Mouse (Mus musculus) adrenal gland, postnatal 36 days (tissue): ENCODE results near the gene Dnaaf3. TPM values are rescaled to one million over a fixed set of nuclear protein-coding genes. Genes with fewer than 3 reads are reported as not detected.
"Not testable (repeated sequence)": the region's sequence is repeated elsewhere in the genome, so short reads cannot be mapped to it uniquely, and the experiment has no call there.

Source experiments
- DNase-seq, 2 experiments: peaks; one replicate each; pipeline ENCODE4 v3.0.0; 2021; ENCODE audit warnings: mixed read lengths in 1 of 2
- long read RNA-seq, 2 experiments: library from polyadenylated mRNA; stranded (forward); transcript quantifications; one replicate each; pipeline ENCODE4 v2.0.0; 2021; ENCODE audit warnings: borderline sequencing depth in 2 of 2
- total RNA-seq, 2 experiments: library from RNA; stranded (reverse); gene quantifications; 2 replicates each; pipeline ENCODE4 v1.2.3; 2021

The Dnaaf3 gene
- total RNA-seq, result 1 to 10 TPM in 1 of 2 experiments, under 1 TPM in 1; 0.70 to 1.2 TPM
- long read RNA-seq, experiment 1, result 0 reads
- long read RNA-seq, experiment 2, result 0 reads

GRCm38 (mm10) chr7:4532005-4532729 lies at the start of gene Dnaaf3:
Gene Dnaaf3, minus strand, starts transcription at chr7:4532453.
- DNase-seq, result peak; percentile 83 to 84

DNA sequence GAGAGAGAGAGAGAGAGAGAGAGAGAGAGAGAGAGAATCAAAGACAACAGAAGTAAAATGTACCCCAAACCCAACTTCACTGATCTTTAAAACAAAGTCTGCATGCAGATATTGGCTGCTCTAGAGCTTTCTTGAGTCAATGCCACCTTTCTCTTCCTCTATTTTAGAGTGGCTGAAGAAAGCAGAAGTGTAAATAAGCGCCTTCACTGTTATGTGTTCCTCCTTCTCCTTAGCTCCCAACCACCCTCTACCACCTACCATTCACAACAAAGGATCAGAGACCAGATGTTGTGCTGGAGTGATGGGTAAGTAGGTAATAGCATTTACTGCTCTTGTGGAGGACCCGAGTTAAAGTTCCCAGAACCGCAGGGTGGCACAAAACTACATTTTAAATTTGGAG lies 49.2 kb upstream of the Dnaaf3 start:
- DNase-seq, result not testable (repeated sequence)

GRCm38 (mm10) chr7:4572361-4572760 lies 40.1 kb upstream of the Dnaaf3 start:
- DNase-seq, result not testable (repeated sequence)

GRCm38 (mm10) chr7:4562660-4563059 lies 30.4 kb upstream of the Dnaaf3 start:
- DNase-seq, result no peak

GRCm38 (mm10) chr7:4557167-4557560 lies 24.9 kb upstream of the Dnaaf3 start:
- no peak for DNase-seq

DNA sequence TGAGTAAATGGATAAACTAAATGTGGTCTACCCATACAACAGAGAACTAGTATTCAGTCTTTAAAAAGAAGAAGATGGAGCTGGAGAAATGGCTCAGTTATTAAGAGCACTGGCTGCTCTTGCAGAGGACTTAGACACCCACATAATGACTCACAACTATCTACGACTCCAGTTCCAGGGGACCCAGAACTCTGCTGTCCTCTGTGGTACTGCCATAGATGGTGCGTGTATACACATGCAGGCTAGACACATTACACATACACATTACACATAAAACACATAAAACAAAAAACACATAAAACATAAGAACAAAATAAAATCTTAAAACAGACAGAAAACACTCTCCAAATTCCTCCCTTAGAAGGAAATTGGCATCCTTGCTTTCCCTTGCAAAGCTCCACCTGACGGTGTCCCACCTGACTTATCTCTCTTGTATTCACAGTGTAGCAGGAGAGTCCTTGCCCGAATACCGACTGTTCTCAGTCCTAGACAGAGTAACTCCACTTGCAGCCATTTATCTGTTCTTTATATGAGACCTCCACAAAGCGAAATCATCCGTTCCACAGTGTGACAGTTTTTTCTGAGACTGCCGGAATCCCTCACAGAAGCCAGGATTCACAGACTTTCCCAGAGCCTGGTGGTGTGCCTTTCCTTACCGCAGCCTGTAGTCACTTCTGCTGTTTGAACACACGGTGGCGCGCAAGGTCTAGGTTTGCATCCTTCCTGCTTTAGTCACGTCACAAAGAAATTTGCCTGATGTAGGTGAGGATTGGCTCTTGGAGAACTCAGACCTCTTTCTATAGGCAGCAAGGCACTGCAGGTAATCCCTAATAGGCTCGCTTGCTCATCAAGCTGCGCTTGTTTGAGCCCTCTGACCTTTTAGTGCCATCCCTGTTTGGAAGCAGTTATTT lies 24.3 kb upstream of the Dnaaf3 start:
- DNase-seq, result peak; percentile 73 to 77

DNA sequence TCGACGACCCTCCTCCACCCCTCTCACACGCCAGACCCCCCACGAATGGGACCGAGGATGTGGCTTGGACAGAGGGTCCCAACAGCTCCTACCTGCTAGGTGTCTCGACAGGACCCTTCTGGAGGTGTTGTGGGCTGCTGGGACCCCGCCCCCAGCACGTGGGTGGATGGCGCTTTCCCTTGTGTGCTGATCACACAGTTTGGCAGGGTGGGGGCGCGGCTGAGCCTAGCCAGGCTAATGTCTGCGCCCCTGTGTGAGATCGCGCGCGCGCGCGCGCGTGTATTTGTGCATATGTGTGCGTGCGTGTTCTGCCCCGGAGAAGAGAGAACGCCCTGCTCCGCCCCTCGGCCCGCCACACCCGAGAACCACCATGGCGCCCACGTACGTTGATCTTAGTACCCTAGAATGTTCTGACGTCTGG lies 15.0 kb upstream of the Dnaaf3 start, which contains the start of gene Syt5:
Gene Syt5 (minus strand): TSS at position 321 of the 421 bp plus-strand sequence.
- no peak for DNase-seq

DNA sequence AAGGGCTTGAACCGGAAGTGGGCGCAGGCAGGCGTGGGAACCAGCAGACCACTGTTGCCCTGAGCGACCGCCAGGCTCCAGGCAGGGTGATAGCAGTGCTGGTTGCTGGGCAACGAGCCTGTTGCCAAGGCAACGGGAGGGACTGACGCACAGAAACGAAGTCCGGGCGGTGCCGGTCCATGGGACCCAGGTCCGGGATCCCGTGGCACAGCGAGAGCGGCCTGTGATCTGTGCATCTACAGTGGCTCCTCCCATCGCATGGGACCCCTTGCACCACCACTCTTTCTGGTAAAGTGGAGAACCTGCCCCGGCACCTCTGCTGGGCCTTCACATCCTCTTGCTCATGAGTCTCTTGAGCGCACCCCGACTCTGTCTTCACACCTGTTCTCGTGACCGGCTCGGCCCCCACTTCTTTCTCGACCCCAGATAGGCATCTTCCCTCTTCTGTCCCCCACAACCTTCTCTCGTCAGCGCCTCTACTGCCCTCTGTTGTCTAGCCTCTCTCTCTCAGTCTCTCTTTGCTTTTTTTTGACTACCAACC lies 14.4 kb upstream of the Dnaaf3 start:
- DNase-seq, result peak; percentile 75

DNA sequence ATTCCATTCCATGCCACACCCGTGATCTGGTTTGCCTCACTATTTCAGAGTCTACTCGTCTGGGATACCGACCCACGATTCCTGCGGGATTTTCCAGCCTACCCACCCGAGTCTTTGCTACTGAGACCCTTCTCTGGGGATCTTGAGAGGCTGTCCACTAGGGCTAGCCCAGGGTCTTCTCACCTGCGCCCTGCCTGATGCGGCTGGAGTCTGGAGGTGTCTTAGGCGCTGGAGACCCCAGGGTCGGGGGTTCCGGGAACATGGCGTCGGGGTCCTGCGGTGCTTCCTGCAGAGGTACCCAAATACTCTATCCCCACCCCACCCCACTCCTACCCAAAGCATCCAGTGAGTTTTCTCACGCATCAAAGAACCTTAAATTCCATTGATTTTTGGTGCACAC lies 13.8 kb upstream of the Dnaaf3 start:
- DNase-seq, result no peak

DNA sequence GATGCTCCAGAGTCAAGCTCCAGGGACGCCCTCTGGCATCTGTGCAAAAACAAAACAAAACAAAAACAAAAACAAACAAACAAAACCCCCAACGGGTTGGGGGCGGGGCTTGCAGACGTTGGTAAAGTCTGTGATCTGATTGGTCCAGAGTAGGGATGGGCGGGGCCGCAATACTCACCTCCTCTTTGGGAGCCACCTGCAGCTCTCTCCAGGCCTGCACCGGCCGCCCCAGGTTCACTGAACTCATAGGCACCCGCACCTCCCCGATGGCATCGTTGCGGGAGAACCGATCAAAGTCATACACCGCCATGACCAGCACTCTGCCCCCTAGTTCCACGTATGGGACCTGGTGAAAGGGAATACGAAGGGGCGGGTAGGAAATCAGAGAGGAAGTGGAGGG lies 9.8 kb upstream of the Dnaaf3 start:
- DNase-seq, result no peak

DNA sequence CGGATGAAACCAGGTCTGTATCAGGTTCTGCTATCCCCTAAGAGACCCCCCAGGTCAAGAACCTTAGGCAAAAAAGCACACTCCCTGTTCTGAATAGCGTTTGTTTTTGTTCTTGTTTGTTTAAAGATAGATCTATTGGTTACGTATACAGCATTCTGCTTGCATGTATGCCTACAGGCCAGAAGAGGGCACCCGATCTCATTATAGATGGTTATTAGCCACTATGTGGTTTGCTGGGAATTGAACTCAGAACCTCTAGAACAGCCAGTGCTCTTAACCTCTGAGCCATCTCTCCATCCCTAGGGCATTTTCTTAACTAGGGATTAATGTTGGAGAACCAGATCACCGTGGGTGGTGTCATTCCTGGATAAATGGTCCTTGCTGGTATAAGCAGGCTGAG lies 9.1 kb upstream of the Dnaaf3 start:
- DNase-seq, result no peak

GRCm38 (mm10) chr7:4539019-4539418 lies 6.8 kb upstream of the Dnaaf3 start:
- no peak for DNase-seq

GRCm38 (mm10) chr7:4537181-4537580 lies 4.9 kb upstream of the Dnaaf3 start:
- DNase-seq, result no peak

DNA sequence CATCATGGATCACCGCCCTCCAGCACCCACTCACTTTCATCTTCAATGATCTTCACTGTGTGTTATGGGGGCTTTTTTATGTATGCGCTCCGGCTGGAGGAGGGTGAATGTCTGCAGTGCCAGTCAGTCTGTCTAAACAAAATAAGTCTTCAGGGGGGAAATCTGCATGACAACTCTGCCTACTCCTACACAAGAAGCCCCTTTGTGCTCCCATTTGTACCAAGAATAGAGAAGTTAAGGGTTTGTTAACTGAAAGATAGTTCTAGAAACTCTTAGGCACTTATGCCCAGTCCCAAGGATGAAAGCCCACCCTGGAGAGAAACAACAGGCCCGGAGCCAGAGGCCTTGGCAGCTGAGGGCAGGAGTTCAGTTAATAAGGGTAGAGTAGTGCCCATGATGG lies 4.1 kb upstream of the Dnaaf3 start:
- DNase-seq, result no peak

GRCm38 (mm10) chr7:4530166-4530565 lies 2.1 kb downstream of the Dnaaf3 start:
- DNase-seq, result not testable (repeated sequence)

- no peak for DNase-seq
These were observed 5.0 kb downstream of the Dnaaf3 start for GRCm38 (mm10) chr7:4527302-4527689.

GRCm38 (mm10) chr7:4526341-4527301 lies 5.6 kb downstream of the Dnaaf3 start:
- peak; percentile 62 to 76 for DNase-seq

GRCm38 (mm10) chr7:4524212-4524922 lies 7.9 kb downstream of the Dnaaf3 start, which contains the start of gene Tnni3:
Gene Tnni3, minus strand, starts transcription at chr7:4524229.
- peak; percentile 27 to 50 for DNase-seq

DNA sequence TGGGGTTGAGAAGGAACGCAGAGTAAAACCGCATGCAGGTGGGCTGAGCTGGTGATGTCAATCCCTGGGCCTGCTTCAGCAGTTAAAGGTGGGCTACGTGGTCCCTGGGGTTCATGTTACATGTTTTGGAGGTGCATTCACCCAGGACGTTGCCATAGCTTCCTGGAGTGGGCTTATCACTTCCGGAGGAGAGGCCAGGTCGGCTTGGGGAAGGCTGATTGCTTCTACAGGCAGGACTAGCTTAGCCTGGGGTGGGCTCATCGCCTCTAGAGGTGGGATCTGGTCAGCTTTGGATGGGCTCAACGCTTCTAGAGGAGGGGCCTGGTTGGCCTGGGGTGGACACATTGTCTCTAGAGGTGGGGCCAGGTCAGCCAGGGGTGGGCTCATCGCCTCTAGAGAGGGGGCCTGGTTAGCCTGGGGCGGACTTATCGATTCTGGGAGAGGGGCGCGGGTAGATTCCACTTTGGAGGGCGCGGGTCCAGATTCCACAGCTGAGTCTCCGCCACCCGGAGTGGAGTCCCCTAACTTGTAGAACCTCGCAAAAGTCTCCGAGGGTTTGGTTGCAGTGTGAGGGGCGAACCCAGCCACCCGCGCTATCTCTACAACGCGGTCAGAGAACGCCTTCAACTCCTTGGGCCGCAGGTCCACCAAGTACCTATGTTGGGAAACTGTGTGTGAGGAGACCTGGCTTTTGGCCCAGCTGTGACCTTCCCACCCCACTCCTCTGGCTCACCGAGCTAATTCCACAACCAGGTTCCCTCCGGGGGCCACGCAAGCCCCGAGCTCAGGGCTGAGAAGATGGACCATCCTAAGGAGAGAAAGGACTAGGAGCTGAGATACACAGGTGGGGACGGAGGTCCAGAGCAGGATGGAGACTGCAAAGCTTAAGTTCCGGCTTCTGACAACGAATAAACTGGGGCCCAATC lies 8.8 kb downstream of the Dnaaf3 start:
- no peak for DNase-seq

GRCm38 (mm10) chr7:4522292-4522691 lies 10.0 kb downstream of the Dnaaf3 start:
- no peak for DNase-seq
